Mouse (Mus musculus): ENCODE results near the gene Tmem185b.

DNA sequence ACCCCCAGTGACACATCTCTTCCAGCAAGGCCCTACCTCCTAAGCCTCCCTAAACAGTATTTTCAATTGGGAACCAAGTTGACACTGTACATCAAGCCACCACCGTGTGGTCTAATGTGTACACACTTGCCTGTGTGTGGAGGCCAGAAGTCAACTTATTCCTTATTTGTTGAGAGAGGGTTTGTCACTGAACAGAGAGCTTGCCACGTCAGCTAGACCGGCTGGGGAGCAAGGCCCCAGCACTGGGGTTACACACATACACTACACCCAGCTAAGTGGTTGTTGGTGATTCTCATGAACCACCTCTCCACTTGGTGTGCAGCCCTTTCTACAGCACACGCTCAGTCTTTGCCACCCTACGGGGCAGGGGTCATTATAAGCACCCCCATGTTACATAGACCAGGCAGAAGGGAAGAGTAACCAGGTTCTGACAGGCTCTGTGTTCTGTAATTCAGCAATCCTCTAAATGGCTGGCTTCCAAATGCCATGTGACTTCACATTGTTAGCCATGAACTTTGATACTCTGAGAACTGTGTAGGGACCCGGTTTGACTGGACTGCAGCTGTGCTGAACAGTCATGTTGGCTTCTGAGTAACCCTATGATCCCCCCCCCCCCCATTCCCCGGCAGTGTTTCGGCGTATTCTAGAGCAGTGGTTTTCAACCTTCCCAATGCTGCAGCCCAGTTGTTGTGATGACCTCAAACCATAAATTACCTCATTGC lies 15.0 kb downstream of the Tmem185b start:
- no peak for TF ChIP-seq CTCF (IDR thresholded peaks at IDR 0.05; ENCODE audit: borderline replicate concordance, control insufficient read depth, extremely low read depth, insufficient read depth, low read length, poor library complexity)
- TF ChIP-seq POLR2A (IDR thresholded peaks at IDR 0.05; ENCODE audit: control insufficient read depth, extremely low read depth, insufficient read depth, low read length, poor library complexity): no peak

Data from thymus, adult 2 months (tissue).